Mouse (Mus musculus): ENCODE data around the gene Rnf144b. TPM values are rescaled to one million over a fixed set of nuclear protein-coding genes. Genes with fewer than 3 reads are reported as not detected.
A peak's percentile ranks its signal among the peaks of the same experiment; 100 is the strongest.

The Rnf144b gene
- total RNA-seq, 4 experiments from 2014 or later, result 21.9 to 28.1 (median 22.9) TPM

DNA sequence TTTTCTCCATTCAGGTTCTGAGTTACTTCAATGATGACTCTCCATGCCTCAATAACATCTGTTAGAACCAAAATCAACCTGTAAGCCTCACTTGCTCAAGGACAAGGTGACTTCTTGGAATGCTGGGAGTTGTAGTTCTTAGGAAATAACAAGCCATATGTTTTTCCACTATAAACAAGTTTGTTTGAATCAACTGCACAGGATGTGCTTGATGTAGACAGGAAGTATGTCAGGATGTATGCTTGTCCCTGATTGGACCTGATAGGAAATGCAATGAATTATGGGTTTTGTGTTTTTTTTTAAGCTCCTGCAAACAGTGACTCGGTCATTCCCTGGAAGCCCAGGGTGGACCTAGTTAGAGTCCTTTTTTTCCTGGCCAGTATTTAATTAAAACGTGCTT, 139.5 kb downstream of the Rnf144b start:
- no peak for DNase-seq (ENCODE audit: low spot score in 2 of 2)

DNA sequence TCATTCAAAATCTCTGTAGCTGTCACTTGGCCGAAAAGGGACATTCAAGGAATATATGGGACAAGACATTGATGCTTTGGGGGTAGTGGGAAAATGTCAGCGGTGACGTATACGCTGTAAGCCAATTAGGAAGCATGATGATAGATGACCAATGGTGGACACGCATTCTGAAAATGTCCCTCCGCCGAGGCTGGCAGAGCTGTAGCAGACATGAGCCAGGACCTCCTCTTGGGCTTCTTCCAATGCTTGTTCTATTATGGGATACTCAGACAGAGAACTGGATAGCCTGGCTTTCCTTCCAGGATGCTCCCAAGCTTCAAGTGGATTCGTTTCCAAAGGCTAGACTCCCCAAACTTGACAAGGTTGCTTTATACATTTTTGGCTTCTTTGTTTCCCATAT, 141.9 kb downstream of the Rnf144b start:
- DNase-seq (ENCODE audit: low spot score in 2 of 2), result peak; percentile 67 to 75

- DNase-seq (ENCODE audit: low spot score in 2 of 2), result no peak
These were observed 144.0 kb downstream of the Rnf144b start for GRCm38 (mm10) chr13:47266411-47266810.

GRCm38 (mm10) chr13:47268227-47268626, 145.8 kb downstream of the Rnf144b start:
- DNase-seq (ENCODE audit: low spot score in 2 of 2), result no peak

DNA sequence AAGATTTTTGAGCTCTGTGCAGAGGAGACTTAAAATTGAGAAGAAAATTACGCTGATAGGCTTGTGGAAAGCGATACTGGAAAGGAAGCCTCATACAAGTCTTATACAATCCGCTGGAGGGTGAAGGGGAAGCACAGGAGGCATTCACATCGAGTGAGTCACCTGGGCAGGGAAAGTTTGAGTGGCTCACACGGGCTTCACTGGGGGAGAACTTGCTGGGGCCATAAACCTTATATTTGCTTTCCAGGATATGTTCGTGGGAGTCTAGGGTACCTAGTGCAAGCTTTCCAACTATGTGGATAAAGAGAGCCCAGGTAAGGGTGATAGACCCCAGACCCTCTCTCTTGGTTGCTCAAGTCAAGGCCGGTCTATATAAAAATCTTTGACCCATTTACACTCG, 150.5 kb downstream of the Rnf144b start:
- no peak for DNase-seq (ENCODE audit: low spot score in 2 of 2)

GRCm38 (mm10) chr13:47273487-47273886, 151.0 kb downstream of the Rnf144b start:
- DNase-seq (ENCODE audit: low spot score in 2 of 2), result no peak

DNA sequence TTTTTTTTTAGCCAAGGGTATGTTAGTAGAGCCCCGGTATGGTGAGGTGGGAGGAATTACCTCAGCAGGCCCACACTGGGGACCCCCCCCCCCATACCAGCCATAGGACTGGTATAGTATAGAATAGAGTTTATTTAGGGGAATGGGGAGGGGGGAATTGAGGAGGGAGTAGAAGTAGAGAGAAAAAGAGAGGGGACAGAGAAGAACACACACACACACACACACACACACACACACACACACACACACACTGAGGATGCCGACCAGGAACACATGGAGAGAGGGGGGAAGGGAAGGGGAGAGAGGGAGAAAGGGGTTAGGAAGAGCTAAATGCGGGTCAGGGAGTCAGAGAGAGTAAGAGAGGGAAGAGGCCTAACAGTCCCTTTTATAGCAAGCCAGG, 151.7 kb downstream of the Rnf144b start:
- DNase-seq (ENCODE audit: low spot score in 2 of 2), result no peak

DNA sequence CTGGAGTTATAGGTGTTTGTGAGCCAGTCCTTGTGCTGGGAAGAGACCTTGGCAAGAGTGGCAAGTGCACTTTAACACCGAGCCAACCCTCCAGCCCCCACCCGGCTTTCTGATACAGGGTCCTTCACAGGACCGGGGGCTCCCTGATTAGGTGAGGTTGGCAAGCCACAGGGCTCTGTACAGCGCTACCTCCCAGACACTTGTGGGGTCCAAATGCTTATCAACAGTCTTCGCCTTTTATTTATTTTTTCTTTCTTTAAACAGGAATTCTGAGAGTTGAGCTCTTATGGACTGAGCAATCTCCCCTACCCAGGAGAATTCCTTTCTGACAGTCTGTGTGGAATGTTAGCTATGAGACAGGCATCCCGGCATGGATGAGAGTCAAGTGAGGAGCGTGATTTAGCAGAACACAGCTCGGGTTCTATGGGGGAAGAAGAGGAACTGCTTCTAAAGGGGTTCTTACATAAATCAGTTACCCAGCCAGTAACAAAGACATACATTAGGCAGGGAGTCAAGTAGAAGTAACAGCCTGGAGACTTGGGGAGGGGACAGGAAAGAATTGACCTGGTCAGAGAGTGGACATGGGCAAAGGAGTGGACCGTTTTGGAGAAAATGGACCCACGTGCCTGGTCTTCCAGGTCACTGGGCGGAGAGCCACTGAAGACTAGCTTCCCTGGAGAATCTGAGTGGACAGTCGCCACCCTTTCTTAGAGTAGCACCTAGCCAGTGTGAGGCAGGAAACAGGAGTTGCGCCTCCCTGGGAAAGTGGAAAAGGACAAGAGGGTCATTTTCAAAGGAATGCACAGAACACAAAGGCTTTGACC, 154.8 kb downstream of the Rnf144b start:
- DNase-seq (ENCODE audit: low spot score in 2 of 2), result no peak

GRCm38 (mm10) chr13:47277824-47278290, 155.4 kb downstream of the Rnf144b start:
- DNase-seq (ENCODE audit: low spot score in 2 of 2), result no peak

DNA sequence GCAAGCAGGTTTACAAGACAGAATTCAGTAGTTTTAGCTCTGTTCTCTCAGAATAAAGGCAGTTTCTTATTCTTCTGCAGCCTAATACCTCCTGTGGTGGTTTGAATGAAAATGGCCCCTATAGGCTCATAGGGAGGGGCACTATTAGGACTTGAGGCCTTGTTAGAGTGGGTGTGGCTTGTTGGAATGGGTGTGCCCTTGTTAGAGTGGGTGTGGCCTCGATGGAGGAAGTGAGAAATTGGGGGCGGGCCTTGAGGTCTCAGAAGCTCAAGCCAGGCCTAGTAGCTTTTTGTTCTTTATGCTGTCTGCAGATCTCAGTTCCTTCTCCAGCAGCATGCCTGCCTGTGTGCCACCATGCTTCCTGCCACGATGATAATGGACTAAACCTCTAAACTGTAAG, 159.8 kb downstream of the Rnf144b start:
- no peak for DNase-seq (ENCODE audit: low spot score in 2 of 2)

DNA sequence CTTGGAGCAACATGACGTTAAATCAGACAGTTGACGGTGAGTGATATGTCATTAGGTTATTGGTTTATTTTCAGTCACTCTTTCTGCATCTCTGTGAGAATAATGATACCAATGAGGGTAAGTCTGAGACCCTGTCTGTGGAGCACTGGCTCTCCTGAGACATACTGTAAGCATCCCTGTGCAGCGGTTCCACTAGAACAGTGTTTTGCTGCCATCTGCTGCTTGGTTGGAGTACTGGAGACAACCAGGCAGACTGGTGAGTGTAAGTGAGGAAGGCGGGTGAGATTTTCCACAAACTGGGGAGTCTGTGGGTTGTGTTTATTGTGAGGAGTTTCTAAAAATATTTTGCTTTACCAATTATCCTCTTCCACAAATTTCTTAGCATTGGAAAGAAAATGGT, 166.0 kb downstream of the Rnf144b start:
- DNase-seq (ENCODE audit: low spot score in 2 of 2), result peak; percentile 38 to 50

DNA sequence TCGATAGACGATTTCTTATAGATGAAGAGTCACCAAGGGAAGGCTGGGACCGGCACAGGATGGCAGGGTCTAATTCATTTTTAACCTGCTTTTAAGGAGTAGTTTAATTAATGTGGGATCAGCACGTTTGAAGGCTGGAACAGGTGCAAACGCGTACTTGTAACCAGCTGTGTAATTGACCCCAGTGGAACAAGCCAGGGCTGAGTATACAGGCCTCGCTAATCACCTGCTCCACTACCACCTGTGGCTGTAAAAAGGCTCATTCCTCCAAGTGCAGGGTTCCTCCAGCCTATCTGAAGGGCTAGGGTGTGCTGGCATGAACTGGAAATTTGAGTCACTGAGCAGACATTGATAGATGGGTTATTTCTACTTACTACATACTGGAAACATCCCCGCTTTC, 174.0 kb downstream of the Rnf144b start:
- DNase-seq (ENCODE audit: low spot score in 2 of 2), result no peak

Other genes with a start within 250 kb of the Rnf144b start
- gene Kif13a, start 192.8 kb upstream of the Rnf144b start, total RNA-seq (2022), result 100 to 1,000 TPM in 2 of 4 experiments, 10 to 100 TPM in 2; 88.4 to 103 (median 97.4) TPM
- gene Nhlrc1, start 107.8 kb upstream of the Rnf144b start, total RNA-seq (2022), result 1 to 10 TPM; 5.3 to 6.8 (median 5.6) TPM
- gene Kdm1b, start 79.2 kb upstream of the Rnf144b start, total RNA-seq (2022), result 1 to 10 TPM; 6.7 to 8.4 (median 7.0) TPM
- gene Tpmt, start 77.9 kb upstream of the Rnf144b start, total RNA-seq (2022), result 1 to 10 TPM; 3.6 to 8.1 (median 5.1) TPM
- 10 to 100 TPM; 30.6 to 39.9 (median 36.6) TPM for gene Dek, start 16.5 kb upstream of the Rnf144b start, total RNA-seq (2022)